Mouse (Mus musculus) cortical plate, adult 2 months (tissue): ENCODE measurements at regions not wholly inside any gene's neighbourhood (a gene's known extent, or its start where the extent isn't known, plus 50 kb on each side); places are given as distances from the start of the nearest gene placed in this dataset.
"Not testable (repeated sequence)": the region's sequence is repeated elsewhere in the genome, so short reads cannot be mapped to it uniquely, and the experiment has no call there.

Source experiments
- H3K27ac ChIP-seq: fragments of 200-500 bp; 2 replicates; pipeline ENCODE4 v1.5.1; 2012; ENCODE audit warnings: low read length, control low read depth, inconsistent platforms; ENCODE audit not compliant: insufficient read depth
- H3K4me1 ChIP-seq: fragments of 200-500 bp; 2 replicates; pipeline ENCODE4 v1.6.1; 2011; ENCODE audit warnings: low read length; ENCODE audit not compliant: control insufficient read depth, insufficient read depth
- H3K4me3 ChIP-seq: fragments of 200-500 bp; 2 replicates; pipeline ENCODE4 v1.5.1; 2011; ENCODE audit warnings: mild to moderate bottlenecking, low read length, control low read depth; ENCODE audit not compliant: insufficient read depth
- CTCF ChIP-seq: fragments of 200-500 bp; IDR thresholded peaks from 2 replicates; pipeline ENCODE4 v1.5.1; 2011; ENCODE audit warnings: mild to moderate bottlenecking, control low read depth, low read length; ENCODE audit not compliant: insufficient read depth; ENCODE audit errors: extremely low read depth
- POLR2A ChIP-seq: fragments of 200-500 bp; IDR thresholded peaks from 2 replicates; pipeline ENCODE4 v1.6.1; 2011; ENCODE audit warnings: mild to moderate bottlenecking, low read length, control low read depth; ENCODE audit not compliant: insufficient read depth; ENCODE audit errors: extremely low read depth

DNA sequence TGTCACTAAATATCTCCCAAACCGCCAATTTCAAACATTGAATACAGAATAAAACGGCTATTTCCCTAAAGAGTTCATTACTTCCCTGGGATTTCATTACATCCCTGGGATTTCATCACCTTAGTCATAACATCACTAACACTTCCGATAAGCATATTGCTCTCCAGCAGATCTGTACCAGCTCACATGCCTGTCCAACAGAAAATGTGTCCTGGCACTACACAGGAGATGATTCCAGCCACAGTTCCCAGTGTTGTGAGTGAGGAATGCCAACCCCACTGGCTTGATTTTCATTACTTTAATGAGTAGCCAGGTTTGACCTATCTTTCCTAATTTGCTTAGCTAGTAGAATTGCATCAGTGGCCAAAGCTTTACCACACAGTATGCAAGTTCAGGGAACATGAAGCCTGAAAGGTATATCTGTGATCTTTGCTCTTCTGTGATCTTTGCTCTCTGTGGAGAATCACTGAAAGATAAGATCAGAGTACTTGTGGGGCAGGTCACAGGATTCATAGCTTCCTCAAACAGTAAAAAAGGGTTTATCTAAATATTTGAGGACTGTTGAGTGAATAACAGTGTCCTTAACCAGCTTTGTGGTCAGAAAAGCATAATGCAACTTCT lies 1115.5 kb upstream of the 1700009N14Rik start:
- TF ChIP-seq CTCF (no peak), POLR2A (no peak)
- H3K27ac ChIP-seq: no peak overlapping the region
- H3K4me3 ChIP-seq: no peak overlapping the region
- no peaks in the 10 kb centered on the region for H3K4me1 ChIP-seq

DNA sequence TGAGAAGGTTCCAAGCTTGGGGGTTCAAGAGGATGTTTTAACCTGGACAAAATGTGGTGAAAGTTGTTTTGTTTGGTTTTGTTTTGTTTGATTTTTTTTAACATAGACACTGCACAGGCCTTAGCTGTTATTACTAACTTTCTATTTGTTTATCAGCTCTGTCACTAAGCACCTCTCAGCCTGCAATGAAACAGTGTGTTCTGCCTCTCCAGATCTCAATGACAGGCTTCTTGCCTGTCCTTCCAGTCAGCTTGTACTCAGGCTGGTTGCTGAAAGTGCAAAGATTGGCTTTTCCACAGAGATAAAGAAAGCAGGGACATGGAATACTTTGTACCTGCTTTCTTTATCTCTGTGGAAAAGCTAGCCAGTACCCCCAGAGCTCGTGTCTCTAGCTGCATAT lies 1114.9 kb upstream of the 1700009N14Rik start:
- TF ChIP-seq POLR2A: no peak
- TF ChIP-seq CTCF: no peak
- Histone ChIP-seq H3K27ac (no peak overlapping the region), H3K4me1 (no peaks in the 10 kb centered on the region)

DNA sequence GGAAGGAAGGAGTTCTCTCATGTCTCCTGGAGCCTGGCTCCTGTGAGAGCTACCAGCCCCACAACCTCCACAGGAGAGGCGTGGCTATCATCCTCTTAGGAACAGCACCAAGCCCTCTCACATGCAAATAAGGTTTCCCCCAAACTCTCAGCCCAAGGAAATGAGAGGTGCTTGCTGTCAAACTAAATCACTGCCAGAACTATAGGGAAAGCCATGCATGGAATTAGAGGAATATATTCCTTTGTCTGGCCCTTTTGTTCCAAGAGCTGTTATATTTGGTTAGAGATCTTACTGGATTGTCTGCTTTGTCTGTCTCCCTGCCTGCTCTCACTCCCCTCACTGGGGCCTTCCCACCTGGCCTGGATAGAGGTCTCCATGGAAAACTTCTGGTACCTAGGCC lies 1079.0 kb upstream of the 1700009N14Rik start:
- Histone ChIP-seq H3K4me1 (no peaks in the 10 kb centered on the region), H3K27ac (no peak overlapping the region), H3K4me3 (no peak overlapping the region)
- no peak for TF ChIP-seq CTCF
- no peak for TF ChIP-seq POLR2A

More for the DNA sequence above, 1114.9 kb upstream of the 1700009N14Rik start:
- no peak overlapping the region for H3K4me3 ChIP-seq

DNA sequence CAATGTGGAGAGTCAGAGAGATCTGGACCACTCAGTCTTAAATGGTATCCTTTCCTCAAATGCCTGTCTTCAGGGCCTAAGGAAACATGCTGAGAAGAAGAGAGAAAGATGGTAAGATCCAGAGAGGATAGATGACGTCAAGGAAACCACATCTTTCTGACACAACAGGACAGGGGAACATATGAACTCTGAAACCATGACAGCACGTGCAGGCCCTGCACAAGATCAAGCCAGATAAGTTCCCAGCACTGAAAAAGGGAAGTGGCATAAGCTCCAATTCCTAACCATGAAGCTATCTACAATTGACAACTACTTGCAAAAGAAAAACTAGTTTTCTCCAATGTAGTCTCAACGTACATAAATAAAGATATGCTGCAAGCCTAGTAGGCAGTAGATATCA lies 1068.2 kb upstream of the 1700009N14Rik start:
- H3K27ac ChIP-seq: no peak overlapping the region
- no peak overlapping the region for H3K4me3 ChIP-seq
- TF ChIP-seq POLR2A (no peak), CTCF (no peak)
- H3K4me1 ChIP-seq: no peaks in the 10 kb centered on the region

DNA sequence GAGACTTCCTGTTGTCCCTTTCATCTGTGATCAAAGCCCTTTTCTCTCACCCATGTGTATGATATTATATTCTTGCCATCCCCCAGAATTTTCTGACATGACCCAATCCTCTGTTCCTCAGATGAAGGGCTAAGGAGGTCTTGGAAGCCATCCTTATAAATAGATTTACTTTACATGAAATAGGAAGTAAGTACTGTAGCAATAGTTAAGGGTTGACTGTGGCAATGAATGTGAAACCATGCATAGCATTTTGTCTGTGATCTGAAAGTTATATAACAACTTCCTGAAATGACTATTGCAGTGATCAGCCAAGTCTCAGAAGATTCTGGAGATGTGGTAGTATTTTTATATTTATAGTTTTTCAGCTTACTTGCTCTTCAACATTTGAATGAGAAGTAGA lies 1053.5 kb upstream of the 1700009N14Rik start:
- Histone ChIP-seq H3K4me3 (no peak overlapping the region), H3K4me1 (no peaks in the 10 kb centered on the region), H3K27ac (no peak overlapping the region)
- no peak for TF ChIP-seq CTCF
- TF ChIP-seq POLR2A: no peak

DNA sequence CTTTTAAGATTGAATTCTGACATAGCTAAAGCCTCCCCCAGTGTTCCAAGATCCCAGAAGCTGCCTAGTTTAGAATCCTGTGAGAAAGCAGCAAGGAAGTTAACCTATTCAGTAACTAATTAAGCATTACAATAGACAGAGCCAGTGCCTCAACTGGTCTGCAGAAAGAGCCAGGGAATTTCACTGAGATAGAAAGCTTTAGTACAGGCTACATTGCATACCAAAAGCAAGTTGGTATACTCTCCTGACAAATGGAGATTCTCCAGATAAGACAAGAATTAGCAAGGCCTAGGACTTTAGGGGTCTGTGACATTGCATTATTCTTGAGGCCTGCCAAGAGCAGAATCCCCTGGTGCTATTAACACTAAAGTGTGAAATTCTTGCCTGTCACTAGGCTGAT lies 1014.8 kb upstream of the 1700009N14Rik start:
- not testable (repeated sequence) for H3K4me1 ChIP-seq, H3K27ac ChIP-seq, H3K4me3 ChIP-seq

DNA sequence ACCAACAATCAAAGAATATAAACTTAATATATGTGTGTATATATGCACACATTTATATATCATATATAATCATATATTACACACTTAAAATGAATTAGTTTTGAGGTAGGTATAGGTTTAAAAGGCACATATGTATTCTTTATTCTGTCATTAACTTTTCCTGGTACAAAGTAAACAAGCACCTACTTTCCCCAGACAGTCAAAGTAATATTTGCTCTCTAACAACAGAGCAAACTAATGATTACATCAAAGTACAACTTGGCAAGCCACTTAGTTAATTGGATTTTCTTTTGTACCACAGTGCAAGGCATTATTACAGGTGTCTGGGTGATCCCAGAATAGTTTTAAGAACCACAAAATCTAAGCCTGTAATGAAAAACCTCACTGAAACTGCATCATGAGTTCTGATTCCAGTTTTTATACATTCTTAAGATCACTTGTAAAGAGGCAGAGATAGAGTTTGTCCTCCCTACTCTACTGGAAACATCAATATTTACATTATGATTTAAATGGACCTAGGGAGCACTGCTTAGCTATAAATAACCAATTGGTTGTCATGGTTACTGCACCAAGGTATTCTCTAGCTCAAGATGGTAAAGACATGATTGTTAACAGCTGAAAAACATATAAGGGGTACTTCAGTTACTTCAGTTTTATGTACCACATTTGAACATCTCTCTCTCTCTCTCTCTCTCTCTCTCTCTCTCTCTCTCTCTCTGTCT lies 988.5 kb upstream of the 1700009N14Rik start:
- TF ChIP-seq CTCF: no peak
- Histone ChIP-seq H3K4me1 (no peaks in the 10 kb centered on the region), H3K27ac (no peak overlapping the region), H3K4me3 (no peak overlapping the region)

DNA sequence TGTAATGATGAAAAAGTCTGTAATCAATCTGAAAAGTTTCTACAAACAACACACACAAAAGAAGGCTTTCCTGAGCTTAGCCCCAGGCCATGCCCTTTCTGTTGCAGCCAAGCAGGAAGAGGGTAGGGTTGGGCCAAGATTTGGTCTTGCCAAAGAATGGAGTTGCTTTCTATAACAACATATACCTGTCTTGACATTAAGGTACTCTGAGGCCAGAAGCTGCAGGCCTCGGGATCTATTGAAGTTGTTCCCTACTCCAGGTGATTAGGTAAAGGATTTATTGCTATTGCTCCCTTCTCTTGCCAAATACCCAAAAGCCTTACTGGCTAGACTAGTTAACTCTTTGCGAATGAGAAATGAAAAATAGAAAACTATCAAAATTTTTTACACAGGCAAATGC lies 951.8 kb upstream of the 1700009N14Rik start:
- TF ChIP-seq POLR2A (no peak), CTCF (no peak)
- Histone ChIP-seq H3K4me1 (no peaks in the 10 kb centered on the region), H3K4me3 (no peak overlapping the region), H3K27ac (no peak overlapping the region)

DNA sequence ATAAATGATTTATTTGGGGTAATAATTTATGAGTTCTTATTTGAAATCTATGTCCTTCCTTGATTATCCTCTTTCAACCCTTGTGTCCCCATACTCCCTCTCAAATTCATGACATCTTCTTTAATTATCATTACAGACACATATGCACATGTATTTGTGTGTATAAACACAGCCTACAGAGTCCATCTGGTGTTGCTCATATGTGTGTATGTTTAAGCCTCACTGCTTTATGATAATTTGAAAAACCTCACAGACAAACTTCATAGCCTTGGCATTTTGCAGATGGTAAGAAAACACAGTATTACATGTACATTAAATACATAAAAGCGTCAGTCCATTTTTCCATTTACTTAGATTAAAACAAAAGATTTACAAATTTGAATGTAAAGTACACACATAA lies 944.2 kb upstream of the 1700009N14Rik start:
- no peak for TF ChIP-seq CTCF
- no peak for TF ChIP-seq POLR2A
- no peaks in the 10 kb centered on the region for H3K4me1 ChIP-seq
- H3K4me3 ChIP-seq: no peak overlapping the region
- H3K27ac ChIP-seq: no peak overlapping the region

DNA sequence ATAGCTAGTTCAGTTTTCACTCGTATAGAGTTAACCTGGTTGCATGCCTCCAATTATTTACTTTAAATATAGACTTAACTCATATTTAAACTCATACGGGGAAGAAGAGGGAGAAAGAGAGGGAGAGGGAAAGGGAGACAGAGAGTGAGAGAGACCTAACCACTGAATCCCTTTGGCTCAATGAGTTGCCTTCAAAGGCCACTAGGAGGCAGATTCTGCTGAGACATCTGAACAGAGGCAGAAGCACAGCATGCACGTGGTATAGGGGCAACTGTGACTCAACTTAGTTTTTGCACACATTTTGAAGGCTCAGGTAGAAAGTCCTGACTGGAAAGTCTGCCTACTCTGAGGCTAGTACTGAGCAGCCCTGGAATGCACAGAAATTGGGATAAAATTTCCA lies 942.9 kb upstream of the 1700009N14Rik start:
- TF ChIP-seq CTCF: peak; percentile 38; the same call in 1 of the 2 replicates
- TF ChIP-seq POLR2A: no peak
- Histone ChIP-seq H3K27ac (no peak overlapping the region), H3K4me1 (no peaks in the 10 kb centered on the region), H3K4me3 (no peak overlapping the region)
